Mouse (Mus musculus) urinary bladder, postnatal 25 days (tissue): ENCODE data around the gene Crnkl1.

Experiments used
- DNase-seq: peaks from one replicate; pipeline ENCODE4 v3.0.0; 2022; ENCODE audit warnings: low spot score

The Crnkl1 gene

DNA sequence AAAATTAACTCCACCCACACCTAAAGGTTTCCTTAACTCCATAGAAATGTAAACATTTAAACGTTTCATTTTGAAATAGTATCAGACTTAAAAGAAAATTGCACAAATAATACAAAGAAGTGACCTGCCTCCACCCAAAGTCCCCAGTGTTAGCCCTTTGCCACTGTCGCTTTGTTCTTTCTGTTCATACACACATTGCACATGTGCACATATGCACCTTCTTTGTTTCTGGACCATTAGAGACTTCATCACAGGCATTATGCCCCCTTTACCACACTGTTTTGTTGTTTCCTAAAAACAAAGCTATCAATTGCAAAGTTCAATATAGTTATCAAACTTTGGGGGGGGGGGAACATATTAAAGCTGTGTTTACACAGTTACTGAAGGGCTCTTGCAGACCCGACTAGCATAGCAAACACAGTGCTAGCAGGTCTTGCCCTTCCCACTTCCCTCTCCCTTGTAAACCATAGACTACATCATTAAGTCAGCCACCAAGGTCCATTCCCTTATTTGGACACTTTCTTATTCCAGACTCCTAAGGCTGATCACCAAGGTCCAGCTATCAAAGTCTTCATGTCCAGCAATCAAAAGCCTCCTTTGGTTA is 59.8 kb downstream of the Crnkl1 start:
- no peak for DNase-seq

DNA sequence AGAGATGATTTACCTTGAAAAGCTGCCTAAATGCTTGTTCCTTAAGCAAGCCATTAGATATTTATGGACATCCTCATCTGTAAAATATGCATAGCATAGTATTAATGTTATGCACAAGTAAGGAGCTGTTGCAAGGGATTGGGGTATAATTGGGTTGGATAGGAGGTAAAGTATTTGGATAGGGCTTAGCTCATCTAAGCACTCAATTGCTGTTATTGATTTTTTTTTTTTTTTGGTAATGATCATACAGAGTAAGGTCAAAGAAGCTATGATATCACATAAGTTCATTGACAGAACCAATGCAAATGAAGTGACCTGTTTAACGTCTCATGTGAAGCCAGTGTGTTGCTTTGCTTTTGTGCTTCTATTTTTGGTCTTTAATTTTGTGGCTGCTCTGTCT is 60.9 kb downstream of the Crnkl1 start:
- DNase-seq: no peak

GRCm38 (mm10) chr2:145872099-145872498 is 62.7 kb downstream of the Crnkl1 start:
- no peak for DNase-seq

GRCm38 (mm10) chr2:145871308-145871707 is 63.5 kb downstream of the Crnkl1 start:
- DNase-seq: no peak
